Mouse (Mus musculus) CH12.LX (cell line): ENCODE measurements around the gene Pax6. TPM values are rescaled to one million over a fixed set of nuclear protein-coding genes. Genes with fewer than 3 reads are reported as not detected.

Source experiments
- DNase-seq: peaks from one replicate; pipeline ENCODE4 v3.0.0-alpha.2; 2013; ENCODE audit errors: extremely low read depth
- H3K27ac ChIP-seq: 2 replicates; pipeline ENCODE4 v1.5.1; 2012; ENCODE audit warnings: low read depth, mild to moderate bottlenecking, control low read depth, moderate library complexity; ENCODE audit not compliant: insufficient read depth
- H3K27me3 ChIP-seq: replicated peaks from 2 replicates; pipeline ENCODE3; 2012; ENCODE audit warnings: inconsistent platforms
- H3K36me3 ChIP-seq, 2 experiments: replicated peaks in 1 of 2; 2 replicates each; pipeline versions ENCODE3 to v1.6.1; 2012; ENCODE audit warnings: inconsistent platforms in 1 of 2, low read length in 1 of 2, mild to moderate bottlenecking in 1 of 2, mixed read lengths in 1 of 2, moderate library complexity in 1 of 2; ENCODE audit not compliant: control insufficient read depth in 1 of 2, insufficient read depth in 1 of 2
- H3K4me1 ChIP-seq, 2 experiments: 2 replicates each; pipeline ENCODE4 v1.6.1; 2012; ENCODE audit warnings: inconsistent platforms in 1 of 2, moderate library complexity in 1 of 2; ENCODE audit not compliant: insufficient read depth in 2 of 2, control insufficient read depth in 1 of 2
- H3K4me2 ChIP-seq: 2 replicates; pipeline ENCODE4 v1.6.1; 2012; ENCODE audit warnings: low read depth, mild to moderate bottlenecking, control low read depth; ENCODE audit not compliant: poor library complexity, insufficient read depth, severe bottlenecking
- H3K4me3 ChIP-seq, 3 experiments: fragments of 150-350 bp in 1 of 3; sonication (generic) in 1 of 3; replicated peaks in 1 of 3; 2 replicates each; pipeline versions ENCODE3 to v1.5.1; 2011 to 2012; ENCODE audit warnings: low read depth in 2 of 3, low read length in 2 of 3, mild to moderate bottlenecking in 2 of 3, moderate library complexity in 2 of 3, control low read depth in 1 of 3, improper control_type of control experiment in 1 of 3, inconsistent platforms in 1 of 3, mixed read lengths in 1 of 3; ENCODE audit not compliant: poor library complexity in 1 of 3
- H3K79me2 ChIP-seq: replicated peaks from 2 replicates; pipeline ENCODE4 v1.6.1; 2012; ENCODE audit warnings: mild to moderate bottlenecking, moderate library complexity; ENCODE audit not compliant: control insufficient read depth, poor library complexity, insufficient read depth, severe bottlenecking; ENCODE audit errors: extremely low read depth
- H3K9ac ChIP-seq: 2 replicates; pipeline ENCODE4 v1.6.1; 2012; ENCODE audit warnings: low read depth, mild to moderate bottlenecking, control low read depth, moderate library complexity; ENCODE audit not compliant: insufficient read depth
- H3K9me3 ChIP-seq: replicated peaks from 2 replicates; pipeline ENCODE3; 2012; ENCODE audit warnings: low read length, inconsistent platforms, mixed read lengths
- BHLHE40 ChIP-seq: IDR thresholded peaks from 2 replicates; pipeline ENCODE4 v1.6.1; 2011; ENCODE audit warnings: mild to moderate bottlenecking, low read depth, low read length, improper control_type of control experiment
- CHD2 ChIP-seq: IDR thresholded peaks from 2 replicates; pipeline ENCODE4 v1.6.1; 2011; ENCODE audit warnings: low read length, improper control_type of control experiment
- CTCF ChIP-seq, 2 experiments: IDR thresholded peaks in 1 of 2; conservative IDR thresholded peaks in 1 of 2; 2 replicates each; pipeline ENCODE4 v1.5.1; 2011 to 2012; ENCODE audit warnings: low read depth in 2 of 2, low read length in 2 of 2, improper control_type of control experiment in 1 of 2, inconsistent platforms in 1 of 2, mild to moderate bottlenecking in 1 of 2, moderate library complexity in 1 of 2
- ELF1 ChIP-seq: IDR thresholded peaks from 2 replicates; pipeline ENCODE4 v1.6.1; 2014; ENCODE audit warnings: low read depth, mild to moderate bottlenecking, inconsistent platforms, low read length, improper control_type of control experiment
- HCFC1 ChIP-seq: IDR thresholded peaks from 2 replicates; pipeline ENCODE4 v1.6.1; 2012; ENCODE audit warnings: low read depth, mild to moderate bottlenecking, inconsistent platforms, low read length, improper control_type of control experiment
- JUN ChIP-seq: IDR thresholded peaks from 2 replicates; pipeline ENCODE4 v1.6.1; 2011; ENCODE audit warnings: low read depth, mild to moderate bottlenecking, low read length, improper control_type of control experiment, moderate library complexity; ENCODE audit not compliant: insufficient read depth
- JUND ChIP-seq: conservative IDR thresholded peaks from 2 replicates; pipeline ENCODE4 v1.6.1; 2011; ENCODE audit warnings: low read depth, low read length, improper control_type of control experiment
- MAFK ChIP-seq: IDR thresholded peaks from 2 replicates; pipeline ENCODE4 v1.6.1; 2011; ENCODE audit warnings: low read length, improper control_type of control experiment; ENCODE audit not compliant: insufficient replicate concordance
- MAZ ChIP-seq: IDR thresholded peaks from 2 replicates; pipeline ENCODE4 v1.6.1; 2012; ENCODE audit warnings: low read depth, mild to moderate bottlenecking, inconsistent platforms, low read length, improper control_type of control experiment, moderate library complexity
- MEF2A ChIP-seq: IDR thresholded peaks from 2 replicates; pipeline ENCODE4 v1.6.1; 2014; ENCODE audit warnings: low read depth, mild to moderate bottlenecking, inconsistent platforms, low read length, improper control_type of control experiment, borderline replicate concordance
- MYC ChIP-seq: IDR thresholded peaks from 2 replicates; pipeline ENCODE4 v1.6.1; 2011; ENCODE audit warnings: low read depth, mild to moderate bottlenecking, improper control_type of control experiment, low read length
- NELFE ChIP-seq: IDR thresholded peaks from 2 replicates; pipeline ENCODE4 v1.6.1; 2011; ENCODE audit warnings: low read depth, low read length, improper control_type of control experiment
- PAX5 ChIP-seq: IDR thresholded peaks from 2 replicates; pipeline ENCODE4 v1.6.1; 2012; ENCODE audit warnings: low read length, inconsistent platforms, mixed read lengths
- RAD21 ChIP-seq: IDR thresholded peaks from 2 replicates; pipeline ENCODE4 v1.6.1; 2011; ENCODE audit warnings: low read depth, mild to moderate bottlenecking, low read length, improper control_type of control experiment, moderate library complexity
- RCOR1 ChIP-seq: conservative IDR thresholded peaks from 2 replicates; pipeline ENCODE4 v1.6.1; 2012; ENCODE audit warnings: low read depth, mild to moderate bottlenecking, inconsistent platforms, low read length, improper control_type of control experiment
- SMC3 ChIP-seq: IDR thresholded peaks from 2 replicates; pipeline ENCODE4 v1.6.1; 2011; ENCODE audit warnings: low read depth, low read length, improper control_type of control experiment
- TBP ChIP-seq: conservative IDR thresholded peaks from 2 replicates; pipeline ENCODE4 v1.6.1; 2011; ENCODE audit warnings: low read depth, low read length, improper control_type of control experiment
- TCF12 ChIP-seq: IDR thresholded peaks from 2 replicates; pipeline ENCODE4 v1.6.1; 2014; ENCODE audit warnings: low read depth, mild to moderate bottlenecking, inconsistent platforms, low read length, improper control_type of control experiment
- USF1 ChIP-seq: IDR thresholded peaks from 2 replicates; pipeline ENCODE4 v1.6.1; 2014; ENCODE audit warnings: low read depth, mild to moderate bottlenecking, inconsistent platforms, low read length, improper control_type of control experiment
- USF2 ChIP-seq: conservative IDR thresholded peaks from 2 replicates; pipeline ENCODE4 v1.6.1; 2011; ENCODE audit warnings: low read depth, low read length, improper control_type of control experiment
- ZC3H11A ChIP-seq: IDR thresholded peaks from 2 replicates; pipeline ENCODE4 v1.6.1; 2012; ENCODE audit warnings: low read depth, mild to moderate bottlenecking, inconsistent platforms, low read length, improper control_type of control experiment
- ZNF384 ChIP-seq: IDR thresholded peaks from 2 replicates; pipeline ENCODE4 v1.6.1; 2012; ENCODE audit warnings: low read depth, low read length, improper control_type of control experiment, inconsistent platforms
- dilution Hi-C: fragments of 300-500 bp; cut with MboI; formaldehyde crosslinking; loops from 2 replicates; pipeline ENCODE4 v1.14.3; 2020; ENCODE audit warnings: low sequenced_read_pairs; ENCODE audit not compliant: extremely low pct_unique_long_range_greater_than_20kb, extremely low pct_ligation_motif_present
- in situ Hi-C: fragments of 300-500 bp; cut with MboI; formaldehyde crosslinking; loops from 3 replicates; pipeline ENCODE4 v1.14.3; 2019; ENCODE audit warnings: low sequenced_read_pairs, low pct_ligation_motif_present, low pct_unique_long_range_greater_than_20kb, mixed read lengths
- polyA plus RNA-seq: library from polyadenylated mRNA; unstranded; fragments of >175 nt; gene quantifications from 2 replicates; pipeline ENCODE4 v1.2.1, GENCODE M21; 2012; ENCODE audit warnings: low read depth; ENCODE audit not compliant: insufficient read length
- total RNA-seq, 2 experiments: library from RNA; depleted of rRNA; stranded (reverse); fragments of 300-350 nt in 1 of 2; fragments of >200 nt in 1 of 2; gene quantifications; 2 replicates each; pipeline ENCODE4 v1.2.3; 2012 to 2014

Pax6 gene
- total and polyA plus RNA-seq, 3 experiments: 0.17 to 0.30 TPM; not detected in 1

GRCm38 (mm10) chr2:105672596-105672960, 3.9 kb downstream of the Pax6 start:
- Histone ChIP-seq H3K79me2 (no peaks in the 10 kb centered on the region), H3K9ac (no peak overlapping the region), H3K27me3 (peaks cover 85% of the 10 kb centered on the region), H3K4me2 (peak overlapping the region; percentile 16; the same call in 1 of the 2 replicates), H3K4me1 (peaks cover 2 to 10% of the 10 kb centered on the region in 2 experiments; a peak in 2 of 4 replicates), H3K4me3 (no peak overlapping the region), H3K9me3 (peaks cover 13% of the 10 kb centered on the region), H3K36me3 (no peaks in the 10 kb centered on the region)
- no peak for DNase-seq
- dilution Hi-C loops: no loop called here
- in situ Hi-C loops: no loop called here
- TF ChIP-seq PAX5 (no peak), RCOR1 (no peak), USF2 (no peak), CHD2 (no peak), MEF2A (no peak), ZC3H11A (no peak), JUN (no peak), CTCF (conservative IDR thresholded peaks at IDR 0.05 in 1 of 2, IDR thresholded peaks at IDR 0.05 in 1 of 2; ENCODE audit: low read depth in 2 of 2, low read length in 2 of 2) (no peak), ZNF384 (no peak), MAZ (no peak), JUND (no peak), USF1 (no peak), RAD21 (no peak), NELFE (no peak), TCF12 (no peak), TBP (no peak), ELF1 (no peak), HCFC1 (no peak)
- TF ChIP-seq, all 38 proteins: peak for 0
- H3K27ac ChIP-seq: no peak overlapping the region

- dilution Hi-C loops: no loop called here
- Histone ChIP-seq H3K4me3 (no peak overlapping the region), H3K4me2 (no peak overlapping the region), H3K27me3 (peaks cover 88% of the 10 kb centered on the region), H3K36me3 (no peaks in the 10 kb centered on the region), H3K79me2 (no peaks in the 10 kb centered on the region), H3K9ac (no peak overlapping the region), H3K27ac (no peak overlapping the region), H3K9me3 (peaks cover 13% of the 10 kb centered on the region), H3K4me1 (peaks cover 2 to 10% of the 10 kb centered on the region in 2 experiments; a peak in 2 of 4 replicates)
- DNase-seq: no peak
- in situ Hi-C loops: no loop called here
- no peak for TF ChIP-seq JUND
- no peak for TF ChIP-seq MAFK
- no peak for TF ChIP-seq MYC
- no peak for TF ChIP-seq BHLHE40
- TF ChIP-seq MEF2A: no peak
- TF ChIP-seq MAZ: no peak
- TF ChIP-seq SMC3: no peak
- no peak for TF ChIP-seq PAX5
- no peak for TF ChIP-seq ELF1
Observed at GRCm38 (mm10) chr2:105673054-105673453, 4.4 kb downstream of the Pax6 start.
